Mouse (Mus musculus): ENCODE results near the gene Bco1. TPM values are rescaled to one million over a fixed set of nuclear protein-coding genes. Genes with fewer than 3 reads are reported as not detected.
A peak's percentile ranks its signal among the peaks of the same experiment; 100 is the strongest.

Bco1 gene
- polyA plus RNA-seq, 1 experiment from 2014 or later, result 0.29 TPM

DNA sequence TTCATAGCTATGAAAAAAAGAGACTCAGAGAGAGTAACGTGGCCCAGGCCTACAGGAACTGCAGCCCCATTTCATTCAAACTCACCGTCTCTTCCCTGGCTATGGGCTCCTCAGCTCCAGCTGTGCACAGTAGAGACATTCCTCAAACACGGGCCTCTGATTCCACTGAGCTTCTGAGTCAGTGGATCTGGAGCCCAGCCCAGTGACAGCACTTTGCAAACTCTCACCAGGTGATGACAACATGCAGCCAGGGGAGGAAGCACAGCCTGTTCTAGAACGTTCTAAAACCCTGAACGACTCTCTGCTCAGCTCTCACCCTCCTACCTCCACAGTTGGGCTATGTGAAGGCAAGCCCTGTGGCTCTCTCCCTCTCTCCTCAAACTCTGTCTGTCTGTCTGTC, 1.6 kb upstream of the Bco1 start:
- Histone ChIP-seq H3K9me3 (replicated peaks) (no peaks in the 10 kb centered on the region), H3K4me2 (replicated peaks) (no peak overlapping the region), H3K9ac (no peak overlapping the region), H3K27me3 (no peaks in the 10 kb centered on the region), H3K27ac (replicated peaks) (no peak overlapping the region), H3K36me3 (no peaks in the 10 kb centered on the region), H3K4me3 (replicated peaks) (no peak overlapping the region), H3K4me1 (peaks cover 13% of the 10 kb centered on the region; the same call in 1 of the 2 replicates)
- WGBS, result 32% methylated on average over 5 of the region's 5 CpGs
- ATAC-seq (ENCODE audit: insufficient number of reproducible peaks, low FRiP score, low TSS enrichment, low read depth), result no peak

DNA sequence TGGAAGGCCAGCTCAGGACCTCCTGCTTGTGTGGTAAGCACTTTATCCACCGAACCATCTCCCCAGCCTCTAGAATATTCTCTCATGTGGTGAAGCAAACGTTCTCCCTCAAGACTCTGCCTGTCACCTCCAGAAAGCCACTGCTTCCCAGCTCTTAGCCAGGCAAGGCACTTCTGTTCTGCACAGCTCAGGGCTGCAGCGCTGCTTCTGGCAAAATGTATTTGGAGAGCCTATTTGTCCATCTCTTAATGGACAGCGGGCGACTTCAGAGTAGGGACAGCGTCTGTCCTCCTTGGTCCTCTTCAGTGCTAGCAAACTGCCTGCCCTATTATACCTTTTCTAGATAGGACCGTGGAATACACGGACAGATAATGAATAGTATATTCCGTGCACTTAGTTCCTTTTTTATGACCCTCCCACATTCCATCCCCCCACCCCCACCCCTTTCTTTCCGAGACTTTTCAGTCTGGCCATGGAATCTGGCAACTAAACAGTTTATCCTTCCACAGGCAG, 1.5 kb downstream of the Bco1 start:
- Histone ChIP-seq H3K36me3 (no peaks in the 10 kb centered on the region), H3K4me2 (replicated peaks) (no peak overlapping the region), H3K9me3 (replicated peaks) (no peaks in the 10 kb centered on the region), H3K27me3 (no peaks in the 10 kb centered on the region), H3K4me1 (peaks cover 13% of the 10 kb centered on the region; the same call in 1 of the 2 replicates), H3K9ac (no peak overlapping the region), H3K27ac (replicated peaks) (no peak overlapping the region), H3K4me3 (replicated peaks) (no peak overlapping the region)
- ATAC-seq (ENCODE audit: insufficient number of reproducible peaks, low FRiP score, low TSS enrichment, low read depth), result no peak
- WGBS, result 67% methylated on average over 10 of the region's 10 CpGs

DNA sequence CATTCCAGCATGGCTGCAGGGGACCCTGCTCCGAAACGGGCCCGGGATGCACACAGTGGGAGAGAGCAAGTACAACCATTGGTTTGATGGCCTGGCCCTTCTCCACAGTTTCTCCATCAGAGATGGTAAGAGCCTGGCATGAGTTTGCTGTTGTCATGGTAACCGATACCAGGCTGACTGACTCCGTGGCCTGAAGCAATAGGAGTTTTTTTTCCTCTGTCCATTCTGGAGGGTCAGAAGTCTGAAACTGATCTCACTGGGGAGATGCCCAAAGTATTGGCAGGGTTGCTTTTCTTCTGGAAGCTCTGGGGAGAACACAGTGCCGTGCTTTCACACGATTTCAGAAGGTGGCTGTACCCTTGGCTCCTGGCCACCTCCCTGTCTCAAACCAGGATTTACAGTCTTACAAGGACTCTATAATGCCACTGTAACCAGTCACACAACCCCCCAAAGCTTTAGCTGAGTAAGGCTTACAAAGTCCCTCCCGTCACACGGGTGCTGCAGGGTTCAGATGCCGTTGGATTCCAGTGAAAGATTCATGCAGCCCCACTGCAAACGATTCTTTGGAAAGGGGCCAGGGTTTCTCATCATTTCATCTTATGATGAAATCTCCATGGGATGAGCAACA, 2.0 kb downstream of the Bco1 start:
- no peak overlapping the region for H3K27ac ChIP-seq (replicated peaks)
- no peak overlapping the region for H3K9ac ChIP-seq

DNA sequence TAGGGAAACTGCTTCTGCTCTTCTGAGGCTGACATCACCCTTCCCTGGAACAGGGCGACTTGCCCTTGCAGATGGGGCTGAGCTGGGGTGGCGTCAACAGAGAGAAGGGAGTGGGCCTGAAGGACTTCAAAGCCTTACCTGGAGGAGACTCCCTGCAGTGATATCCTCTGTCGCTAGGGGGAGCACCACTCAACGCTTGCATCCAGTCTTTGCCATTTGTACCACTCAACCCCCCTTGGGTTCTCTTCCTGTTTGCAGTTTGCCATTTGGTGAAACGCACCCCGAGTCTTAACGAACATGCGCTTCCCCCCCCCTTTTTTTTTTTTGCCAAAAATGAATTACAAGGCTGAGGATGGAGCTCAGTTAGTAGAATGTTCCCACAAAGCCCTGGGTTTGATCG, 11.9 kb downstream of the Bco1 start:
- 15% methylated on average over 9 of the region's 9 CpGs for WGBS
- Histone ChIP-seq H3K27me3 (no peaks in the 10 kb centered on the region), H3K27ac (replicated peaks) (no peak overlapping the region), H3K9ac (no peak overlapping the region), H3K4me3 (replicated peaks) (no peak overlapping the region), H3K4me2 (replicated peaks) (no peak overlapping the region), H3K4me1 (no peaks in the 10 kb centered on the region; the same call in 1 of the 2 replicates), H3K36me3 (no peaks in the 10 kb centered on the region), H3K9me3 (replicated peaks) (no peaks in the 10 kb centered on the region)
- no peak for ATAC-seq (ENCODE audit: insufficient number of reproducible peaks, low FRiP score, low TSS enrichment, low read depth)

More for the DNA sequence above, 2.0 kb downstream of the Bco1 start:
- Histone ChIP-seq H3K4me3 (replicated peaks) (no peak overlapping the region), H3K9me3 (replicated peaks) (no peaks in the 10 kb centered on the region), H3K4me2 (replicated peaks) (no peak overlapping the region; the same call in 1 of the 2 replicates), H3K4me1 (peaks cover 13% of the 10 kb centered on the region; the same call in 1 of the 2 replicates), H3K36me3 (no peaks in the 10 kb centered on the region), H3K27me3 (no peaks in the 10 kb centered on the region)
- WGBS, result 22% methylated on average over 11 of the region's 11 CpGs
- ATAC-seq (ENCODE audit: insufficient number of reproducible peaks, low FRiP score, low TSS enrichment, low read depth), result peak; percentile 47; the same call in 1 of the 2 replicates

DNA sequence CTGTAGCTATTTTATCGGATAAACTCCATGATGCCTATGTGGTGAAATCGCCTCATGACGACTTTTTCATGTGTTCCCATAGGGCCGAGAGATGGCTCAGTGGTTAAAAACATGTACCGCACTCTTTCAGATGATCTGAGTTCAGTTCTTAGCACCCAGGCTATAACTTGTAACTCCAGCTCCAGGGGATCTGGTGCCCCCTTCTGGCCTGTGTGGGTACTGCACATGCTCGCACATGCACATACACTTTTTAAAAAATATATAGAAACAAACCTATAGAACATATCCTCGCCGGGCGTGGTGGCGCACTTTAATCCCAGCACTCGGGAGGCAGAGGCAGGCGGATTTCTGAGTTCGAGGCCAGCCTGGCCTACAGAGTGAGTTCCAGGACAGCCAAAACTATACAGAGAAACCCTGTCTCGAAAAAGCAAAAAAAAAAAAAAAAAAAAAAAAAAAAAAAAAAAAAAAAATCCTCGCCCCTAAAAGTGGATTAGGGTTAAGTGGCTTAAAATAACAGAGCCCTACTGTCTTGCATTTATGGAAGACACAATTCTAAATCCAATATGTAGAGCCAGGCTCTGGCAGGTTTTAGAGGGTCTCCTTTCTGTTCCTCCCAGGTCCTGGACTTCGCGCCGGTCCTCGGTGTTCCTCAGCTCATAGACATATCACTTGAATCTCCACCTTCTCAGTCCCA, 13.5 kb downstream of the Bco1 start:
- ATAC-seq (ENCODE audit: insufficient number of reproducible peaks, low FRiP score, low TSS enrichment, low read depth), result no peak
- H3K27ac ChIP-seq (replicated peaks), result no peak overlapping the region

GRCm38 (mm10) chr8:117109801-117110390, 14.2 kb downstream of the Bco1 start:
- no peak overlapping the region for H3K4me3 ChIP-seq (replicated peaks)
- ATAC-seq (ENCODE audit: insufficient number of reproducible peaks, low FRiP score, low TSS enrichment, low read depth), result no peak
- H3K27me3 ChIP-seq, result no peaks in the 10 kb centered on the region
- no peak overlapping the region for H3K27ac ChIP-seq (replicated peaks)
- WGBS, result 51% methylated on average over 16 of the region's 16 CpGs
- no peak overlapping the region for H3K9ac ChIP-seq
- H3K4me2 ChIP-seq (replicated peaks), result no peak overlapping the region
- H3K4me1 ChIP-seq, result no peaks in the 10 kb centered on the region; the same call in 1 of the 2 replicates
- H3K36me3 ChIP-seq, result no peaks in the 10 kb centered on the region
- no peaks in the 10 kb centered on the region for H3K9me3 ChIP-seq (replicated peaks)

More for the DNA sequence above, 13.5 kb downstream of the Bco1 start:
- Histone ChIP-seq H3K4me1 (no peaks in the 10 kb centered on the region; the same call in 1 of the 2 replicates), H3K4me3 (replicated peaks) (no peak overlapping the region), H3K4me2 (replicated peaks) (no peak overlapping the region), H3K36me3 (no peaks in the 10 kb centered on the region), H3K9ac (no peak overlapping the region), H3K27me3 (no peaks in the 10 kb centered on the region), H3K9me3 (replicated peaks) (no peaks in the 10 kb centered on the region)
- WGBS, result 91% methylated on average over 19 of the region's 19 CpGs

DNA sequence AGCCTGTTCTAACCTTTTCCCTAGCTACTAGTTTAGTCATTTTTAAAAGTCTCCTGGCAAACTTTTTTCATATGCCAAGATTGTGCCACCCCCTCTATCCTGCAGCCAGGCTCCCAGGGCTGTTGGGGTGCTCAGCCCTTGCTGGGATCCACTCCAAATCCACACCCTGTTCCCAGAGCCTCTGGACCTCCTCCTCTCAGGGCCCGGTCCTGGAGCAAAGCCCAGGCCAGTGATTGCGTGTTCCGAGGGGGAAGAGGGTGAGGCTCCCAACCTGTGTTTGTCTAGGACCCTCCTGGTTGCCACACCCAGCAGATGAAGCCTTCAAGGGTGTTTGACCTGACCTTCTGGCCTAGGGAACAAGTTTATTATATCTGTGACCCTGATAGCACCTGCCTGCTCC, 16.0 kb downstream of the Bco1 start:
- no peak overlapping the region for H3K27ac ChIP-seq (replicated peaks)
- H3K4me2 ChIP-seq (replicated peaks), result no peak overlapping the region
- no peak for ATAC-seq (ENCODE audit: insufficient number of reproducible peaks, low FRiP score, low TSS enrichment, low read depth)
- H3K4me3 ChIP-seq (replicated peaks), result no peak overlapping the region
- H3K4me1 ChIP-seq, result peaks cover 15% of the 10 kb centered on the region
- no peaks in the 10 kb centered on the region for H3K36me3 ChIP-seq
- WGBS, result 59% methylated on average over 3 of the region's 3 CpGs
- H3K9me3 ChIP-seq (replicated peaks), result no peaks in the 10 kb centered on the region
- no peaks in the 10 kb centered on the region for H3K27me3 ChIP-seq
- H3K9ac ChIP-seq, result no peak overlapping the region

GRCm38 (mm10) chr8:117112261-117112660, 16.6 kb downstream of the Bco1 start:
- Histone ChIP-seq H3K4me2 (replicated peaks) (no peak overlapping the region), H3K4me3 (replicated peaks) (no peak overlapping the region), H3K27me3 (no peaks in the 10 kb centered on the region), H3K9ac (no peak overlapping the region), H3K36me3 (no peaks in the 10 kb centered on the region), H3K27ac (replicated peaks) (no peak overlapping the region), H3K4me1 (peaks cover 15% of the 10 kb centered on the region), H3K9me3 (replicated peaks) (no peaks in the 10 kb centered on the region)
- ATAC-seq (ENCODE audit: insufficient number of reproducible peaks, low FRiP score, low TSS enrichment, low read depth), result 0 out of 2 replicates have a peak, but pooled peaks have one; percentile 58
- WGBS, result 46% methylated on average over 8 of the region's 8 CpGs

- ATAC-seq (ENCODE audit: insufficient number of reproducible peaks, low FRiP score, low TSS enrichment, low read depth), result no peak
- H3K4me1 ChIP-seq, result peaks cover 15% of the 10 kb centered on the region
- WGBS, result 34% methylated on average over 6 of the region's 6 CpGs
These were observed 19.4 kb downstream of the Bco1 start for GRCm38 (mm10) chr8:117115094-117115493.

DNA sequence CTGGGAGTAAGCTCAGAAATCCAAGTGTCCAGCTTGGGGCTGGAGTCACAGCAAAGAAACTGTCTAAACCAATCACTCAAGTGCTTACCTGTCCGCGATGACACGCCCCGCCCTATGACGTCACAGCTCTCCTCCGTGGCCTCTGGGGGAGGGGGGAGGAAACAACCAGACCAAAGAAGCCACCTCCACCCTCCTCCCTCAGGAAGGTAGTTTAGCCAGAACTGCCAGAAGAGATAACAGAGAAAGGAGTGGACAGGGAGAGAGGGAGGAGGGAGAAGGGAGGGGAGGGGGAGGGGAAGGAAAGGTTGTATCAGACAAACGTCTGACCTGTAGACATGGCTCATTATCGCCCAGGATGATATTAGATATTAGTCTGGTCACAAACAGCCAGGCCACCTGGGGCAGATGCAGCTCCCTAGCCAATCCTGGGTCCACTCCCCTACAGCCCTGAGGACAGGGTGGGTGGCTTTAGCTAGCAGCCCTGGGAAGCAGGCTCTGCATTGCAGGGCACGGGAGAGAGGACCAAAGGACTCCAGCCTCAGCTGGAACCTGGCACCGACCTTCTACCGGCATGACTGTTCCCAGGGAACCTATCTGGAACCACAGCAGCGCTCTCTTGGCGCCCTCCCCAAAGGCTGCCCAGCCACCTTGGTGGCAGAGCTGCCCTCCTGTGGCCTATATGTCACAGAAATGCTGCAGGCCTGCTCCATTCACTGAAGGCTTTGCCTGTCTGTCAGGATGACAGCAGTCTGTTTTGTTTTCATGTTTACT, 20.2 kb downstream of the Bco1 start:
- Histone ChIP-seq H3K27me3 (no peaks in the 10 kb centered on the region), H3K4me1 (peaks cover 15% of the 10 kb centered on the region), H3K9me3 (replicated peaks) (no peaks in the 10 kb centered on the region), H3K4me3 (replicated peaks) (no peak overlapping the region), H3K9ac (no peak overlapping the region), H3K27ac (replicated peaks) (peak overlapping the region; percentile 44), H3K36me3 (no peaks in the 10 kb centered on the region), H3K4me2 (replicated peaks) (peak overlapping the region; percentile 28; the same call in 1 of the 2 replicates)
- ATAC-seq (ENCODE audit: insufficient number of reproducible peaks, low FRiP score, low TSS enrichment, low read depth), result no peak
- 15% methylated on average over 13 of the region's 13 CpGs for WGBS

More at GRCm38 (mm10) chr8:117115094-117115493, 19.4 kb downstream of the Bco1 start:
- Histone ChIP-seq H3K4me2 (replicated peaks) (peak overlapping the region; percentile 28; the same call in 1 of the 2 replicates), H3K9me3 (replicated peaks) (no peaks in the 10 kb centered on the region), H3K9ac (no peak overlapping the region), H3K27ac (replicated peaks) (peak overlapping the region; percentile 44), H3K27me3 (no peaks in the 10 kb centered on the region), H3K36me3 (no peaks in the 10 kb centered on the region), H3K4me3 (replicated peaks) (no peak overlapping the region)

GRCm38 (mm10) chr8:117116534-117116933, 20.9 kb downstream of the Bco1 start:
- peaks cover 15% of the 10 kb centered on the region for H3K4me1 ChIP-seq
- 73% methylated on average over 7 of the region's 7 CpGs for WGBS
- ATAC-seq (ENCODE audit: insufficient number of reproducible peaks, low FRiP score, low TSS enrichment, low read depth), result no peak

More at GRCm38 (mm10) chr8:117116534-117116933, 20.9 kb downstream of the Bco1 start:
- H3K27ac ChIP-seq (replicated peaks), result no peak overlapping the region
- H3K27me3 ChIP-seq, result no peaks in the 10 kb centered on the region
- H3K36me3 ChIP-seq, result no peaks in the 10 kb centered on the region
- no peaks in the 10 kb centered on the region for H3K9me3 ChIP-seq (replicated peaks)
- H3K4me2 ChIP-seq (replicated peaks), result no peak overlapping the region
- H3K9ac ChIP-seq, result no peak overlapping the region
- no peak overlapping the region for H3K4me3 ChIP-seq (replicated peaks)
